Mouse (Mus musculus): ENCODE data around the gene Ptges2. TPM values are rescaled to one million over a fixed set of nuclear protein-coding genes. Genes with fewer than 3 reads are reported as not detected.

The Ptges2 gene
- polyA plus RNA-seq, 1 experiment from 2014 or later, result 28.5 TPM

DNA sequence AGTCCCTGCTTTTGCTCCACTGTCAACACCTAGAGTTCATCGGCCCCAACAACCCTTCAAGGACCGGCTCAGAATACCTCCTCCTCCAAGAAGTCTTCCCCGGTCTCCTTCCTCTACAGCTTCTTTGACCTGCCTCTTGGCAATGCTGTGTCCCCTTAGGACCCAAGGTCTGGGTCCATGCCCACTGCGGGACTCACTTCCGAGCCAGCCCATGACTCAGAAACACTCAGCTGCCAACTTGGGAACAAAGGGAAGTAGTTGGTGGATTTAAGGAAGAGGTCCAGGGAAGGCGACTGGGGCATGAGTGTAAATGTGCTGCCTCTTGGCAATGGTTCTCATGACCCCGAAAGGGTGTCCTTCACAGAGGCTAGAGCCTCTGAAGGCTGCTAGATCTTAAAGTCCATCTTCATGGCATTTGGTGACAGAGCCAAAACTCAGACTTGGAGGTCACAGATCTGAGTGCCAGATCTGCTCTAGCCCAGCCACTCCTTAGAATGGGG, 15.6 kb upstream of the Ptges2 start:
- WGBS, result 84% methylated on average over 7 of the region's 7 CpGs
- Histone ChIP-seq H3K27me3 (replicated peaks) (no peaks in the 10 kb centered on the region), H3K27ac (no peak overlapping the region), H3K36me3 (peaks cover 47% of the 10 kb centered on the region), H3K4me3 (replicated peaks) (no peak overlapping the region), H3K4me1 (peaks cover 9% of the 10 kb centered on the region; the same call in 1 of the 2 replicates), H3K9ac (no peak overlapping the region), H3K4me2 (no peak overlapping the region), H3K9me3 (no peaks in the 10 kb centered on the region)
- no peak for ATAC-seq (ENCODE audit: insufficient read depth, low FRiP score, low read depth)

- Histone ChIP-seq H3K4me3 (replicated peaks) (peak overlapping the region; percentile 74), H3K27ac (0 out of 2 replicates have a peak overlapping the region, but pooled peaks have one; percentile 26)
- WGBS, result 1% methylated on average over 27 of the region's 27 CpGs
Observed at GRCm38 (mm10) chr2:32381141-32381774, 14.4 kb upstream of the Ptges2 start.

DNA sequence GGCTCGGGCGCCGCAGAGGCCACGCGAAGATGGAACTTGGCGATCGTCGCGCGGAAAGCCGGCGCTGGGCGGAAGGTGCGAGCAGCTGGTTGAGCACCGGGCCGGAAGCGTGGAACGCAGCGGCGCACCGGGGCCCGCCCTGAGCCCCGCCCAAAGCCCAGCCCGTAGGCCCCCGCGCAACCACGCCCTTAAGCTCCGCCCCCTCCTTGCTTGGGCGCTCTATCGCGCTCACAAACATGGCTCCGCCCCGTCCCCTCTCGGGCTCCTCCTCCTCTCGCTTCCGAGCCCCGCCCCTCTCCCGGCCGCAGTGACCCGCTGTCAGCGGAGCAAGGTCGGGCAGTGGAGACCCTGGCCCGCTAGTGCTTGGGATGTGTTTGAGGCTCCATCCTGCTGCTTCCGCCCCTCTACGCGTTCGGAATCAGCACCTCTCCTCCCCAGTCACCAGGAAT, 13.9 kb upstream of the Ptges2 start, which contains the start of gene 1110008P14Rik:
Gene 1110008P14Rik, minus strand, starts transcription at position 164 of the 449 bp plus-strand sequence.
- no peaks in the 10 kb centered on the region for H3K9me3 ChIP-seq
- H3K4me2 ChIP-seq, result peak within 1 kb of the TSS; percentile 99
- ATAC-seq (ENCODE audit: insufficient read depth, low FRiP score, low read depth), result peak; percentile 87
- H3K4me1 ChIP-seq, result peaks cover 9% of the 10 kb centered on the region; the same call in 1 of the 2 replicates
- peak within 1 kb of the TSS; percentile 74 for H3K4me3 ChIP-seq (replicated peaks)
- H3K27ac ChIP-seq, result 0 out of 2 replicates have a peak within 1 kb of the TSS, but pooled peaks have one; percentile 26
- peak within 1 kb of the TSS; percentile 56 for H3K9ac ChIP-seq
- under 1% methylated on average over 47 of the region's 47 CpGs for WGBS
- H3K27me3 ChIP-seq (replicated peaks), result no peaks in the 10 kb centered on the region
- peaks cover 30% of the 10 kb centered on the region for H3K36me3 ChIP-seq

More at GRCm38 (mm10) chr2:32381141-32381774, 14.4 kb upstream of the Ptges2 start:
- H3K4me2 ChIP-seq, result peak overlapping the region; percentile 99
- peak overlapping the region; percentile 56 for H3K9ac ChIP-seq
- H3K27me3 ChIP-seq (replicated peaks), result no peaks in the 10 kb centered on the region
- H3K4me1 ChIP-seq, result peaks cover 9% of the 10 kb centered on the region; the same call in 1 of the 2 replicates
- no peaks in the 10 kb centered on the region for H3K9me3 ChIP-seq
- ATAC-seq (ENCODE audit: insufficient read depth, low FRiP score, low read depth), result peak; percentile 27; the same call in 1 of the 2 replicates
- H3K36me3 ChIP-seq, result peaks cover 35% of the 10 kb centered on the region

GRCm38 (mm10) chr2:32382689-32383088, 13.0 kb upstream of the Ptges2 start:
- no peak overlapping the region for H3K9ac ChIP-seq
- H3K9me3 ChIP-seq, result no peaks in the 10 kb centered on the region
- no peak overlapping the region for H3K27ac ChIP-seq
- no peak for ATAC-seq (ENCODE audit: insufficient read depth, low FRiP score, low read depth)
- H3K4me2 ChIP-seq, result no peak overlapping the region
- H3K36me3 ChIP-seq, result peaks cover 21% of the 10 kb centered on the region
- H3K4me3 ChIP-seq (replicated peaks), result no peak overlapping the region
- WGBS, result 81% methylated on average over 2 of the region's 2 CpGs
- H3K4me1 ChIP-seq, result peaks cover 9% of the 10 kb centered on the region; the same call in 1 of the 2 replicates
- no peaks in the 10 kb centered on the region for H3K27me3 ChIP-seq (replicated peaks)

DNA sequence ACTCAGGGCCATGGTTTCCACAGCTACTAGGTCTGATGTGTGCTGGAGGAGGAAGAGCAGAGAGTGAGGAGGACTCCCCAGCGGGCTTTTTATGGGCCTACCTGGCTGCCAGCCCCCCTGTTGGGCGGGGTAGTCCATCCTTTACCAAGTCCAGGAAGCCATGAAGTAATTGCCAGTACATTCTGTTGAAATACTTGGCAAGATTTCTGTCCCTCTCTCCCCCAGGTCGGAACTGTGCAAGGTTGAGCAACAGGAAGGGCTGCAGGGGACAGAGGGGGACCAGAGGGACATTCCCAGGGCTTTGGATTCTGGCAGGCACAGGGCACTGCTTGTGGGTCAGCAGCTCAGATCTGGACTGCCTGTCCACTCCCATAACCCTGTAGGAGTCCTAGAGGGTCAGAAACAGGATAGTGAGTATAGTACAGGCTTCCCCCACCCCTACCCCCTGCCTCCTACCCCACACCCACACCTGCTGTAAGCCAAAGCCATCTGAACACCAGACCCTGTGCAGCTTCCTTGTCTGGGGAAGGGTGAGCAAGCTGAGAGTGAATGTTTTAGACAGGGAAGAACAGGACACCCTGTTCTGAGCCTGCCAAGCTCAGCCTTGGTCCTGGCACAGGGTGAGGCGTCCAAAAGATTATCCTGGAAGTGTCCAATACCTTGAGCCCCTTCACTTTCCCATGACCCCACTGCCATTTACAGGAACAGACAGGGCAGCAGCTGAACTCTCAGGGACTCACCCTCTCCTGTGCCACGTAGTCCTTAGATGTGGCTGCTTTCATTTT, 7.8 kb upstream of the Ptges2 start, which contains the start of gene Lcn2:
Gene Lcn2, minus strand, starts transcription at position 547 of the 785 bp plus-strand sequence.
- WGBS, result 62% methylated on average over 5 of the region's 5 CpGs
- no peak for ATAC-seq (ENCODE audit: insufficient read depth, low FRiP score, low read depth)

DNA sequence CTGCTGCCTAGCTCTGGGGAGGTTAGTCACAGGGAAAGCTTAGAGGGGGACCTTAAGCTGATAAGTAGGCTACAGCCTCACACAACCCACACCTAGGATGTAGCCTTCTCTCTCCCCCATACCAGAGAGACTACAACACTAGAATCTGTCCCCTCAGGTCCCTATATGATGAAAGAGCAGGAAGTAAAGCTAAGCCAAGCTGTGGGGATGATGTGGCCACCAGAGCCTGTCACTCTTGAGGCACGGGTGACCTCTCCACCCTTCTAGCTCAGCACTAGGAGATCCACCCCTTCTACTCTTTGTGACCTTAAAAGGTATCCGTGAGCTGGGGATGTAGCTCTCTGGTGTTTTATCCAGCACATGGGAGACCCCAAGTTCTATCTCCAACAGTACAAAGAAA, 6.5 kb upstream of the Ptges2 start:
- 60% methylated on average over 2 of the region's 2 CpGs for WGBS

More for the DNA sequence above, 7.8 kb upstream of the Ptges2 start, which contains the start of gene Lcn2:
- Histone ChIP-seq H3K4me2 (no peak within 1 kb of the TSS), H3K27me3 (replicated peaks) (no peaks in the 10 kb centered on the region), H3K9me3 (no peaks in the 10 kb centered on the region), H3K4me1 (no peaks in the 10 kb centered on the region), H3K27ac (no peak within 1 kb of the TSS), H3K4me3 (replicated peaks) (no peak within 1 kb of the TSS), H3K9ac (no peak within 1 kb of the TSS), H3K36me3 (no peaks in the 10 kb centered on the region)

GRCm38 (mm10) chr2:32390871-32391270, 4.8 kb upstream of the Ptges2 start:
- Histone ChIP-seq H3K36me3 (no peaks in the 10 kb centered on the region), H3K9me3 (no peaks in the 10 kb centered on the region), H3K27me3 (replicated peaks) (no peaks in the 10 kb centered on the region), H3K4me1 (peaks cover 3% of the 10 kb centered on the region; the same call in 1 of the 2 replicates), H3K27ac (no peak overlapping the region), H3K4me3 (replicated peaks) (no peak overlapping the region), H3K4me2 (no peak overlapping the region), H3K9ac (no peak overlapping the region)
- no peak for ATAC-seq (ENCODE audit: insufficient read depth, low FRiP score, low read depth)
- WGBS, result 69% methylated on average over 8 of the region's 8 CpGs

More for the DNA sequence above, 6.5 kb upstream of the Ptges2 start:
- Histone ChIP-seq H3K9ac (no peak overlapping the region), H3K27me3 (replicated peaks) (no peaks in the 10 kb centered on the region), H3K4me2 (no peak overlapping the region), H3K4me3 (replicated peaks) (no peak overlapping the region), H3K4me1 (no peaks in the 10 kb centered on the region), H3K27ac (no peak overlapping the region), H3K9me3 (no peaks in the 10 kb centered on the region), H3K36me3 (no peaks in the 10 kb centered on the region)
- ATAC-seq (ENCODE audit: insufficient read depth, low FRiP score, low read depth), result no peak

GRCm38 (mm10) chr2:32392063-32392462, 3.6 kb upstream of the Ptges2 start:
- H3K36me3 ChIP-seq, result no peaks in the 10 kb centered on the region
- WGBS, result 83% methylated on average over 5 of the region's 5 CpGs
- no peaks in the 10 kb centered on the region for H3K9me3 ChIP-seq
- no peak overlapping the region for H3K27ac ChIP-seq
- no peaks in the 10 kb centered on the region for H3K27me3 ChIP-seq (replicated peaks)
- no peak overlapping the region for H3K4me2 ChIP-seq
- H3K9ac ChIP-seq, result no peak overlapping the region
- H3K4me3 ChIP-seq (replicated peaks), result no peak overlapping the region
- H3K4me1 ChIP-seq, result peaks cover 6% of the 10 kb centered on the region; the same call in 1 of the 2 replicates
- no peak for ATAC-seq (ENCODE audit: insufficient read depth, low FRiP score, low read depth)

DNA sequence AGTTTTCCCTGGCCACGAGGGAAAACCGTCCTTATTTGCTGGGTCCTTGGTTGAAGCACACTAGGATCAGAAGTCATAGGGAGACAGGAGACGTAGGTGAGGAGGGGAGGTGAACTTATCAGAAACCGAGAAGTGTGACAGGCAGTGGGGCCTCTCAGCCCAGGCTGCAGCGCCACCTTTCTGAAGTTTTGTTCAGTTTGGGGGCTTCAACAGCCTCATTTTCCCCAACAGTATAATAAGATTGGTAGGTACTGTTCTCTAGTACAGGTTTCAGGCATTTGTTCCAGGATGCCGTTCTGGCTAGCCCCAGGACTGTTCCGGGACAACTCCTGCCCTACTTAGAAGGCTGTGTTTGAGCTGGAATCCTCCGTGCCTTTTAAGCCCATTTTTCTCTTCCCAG, 723 bp upstream of the Ptges2 start:
- Histone ChIP-seq H3K4me3 (replicated peaks) (peak overlapping the region; percentile 85), H3K9ac (peak overlapping the region; percentile 33), H3K27me3 (replicated peaks) (no peaks in the 10 kb centered on the region), H3K27ac (peak overlapping the region; percentile 94), H3K4me1 (peaks cover 11% of the 10 kb centered on the region), H3K9me3 (no peaks in the 10 kb centered on the region), H3K4me2 (peak overlapping the region; percentile 85), H3K36me3 (peaks cover 3% of the 10 kb centered on the region; the same call in 1 of the 2 replicates)
- ATAC-seq (ENCODE audit: insufficient read depth, low FRiP score, low read depth), result no peak
- WGBS, result 4% methylated on average over 8 of the region's 8 CpGs

DNA sequence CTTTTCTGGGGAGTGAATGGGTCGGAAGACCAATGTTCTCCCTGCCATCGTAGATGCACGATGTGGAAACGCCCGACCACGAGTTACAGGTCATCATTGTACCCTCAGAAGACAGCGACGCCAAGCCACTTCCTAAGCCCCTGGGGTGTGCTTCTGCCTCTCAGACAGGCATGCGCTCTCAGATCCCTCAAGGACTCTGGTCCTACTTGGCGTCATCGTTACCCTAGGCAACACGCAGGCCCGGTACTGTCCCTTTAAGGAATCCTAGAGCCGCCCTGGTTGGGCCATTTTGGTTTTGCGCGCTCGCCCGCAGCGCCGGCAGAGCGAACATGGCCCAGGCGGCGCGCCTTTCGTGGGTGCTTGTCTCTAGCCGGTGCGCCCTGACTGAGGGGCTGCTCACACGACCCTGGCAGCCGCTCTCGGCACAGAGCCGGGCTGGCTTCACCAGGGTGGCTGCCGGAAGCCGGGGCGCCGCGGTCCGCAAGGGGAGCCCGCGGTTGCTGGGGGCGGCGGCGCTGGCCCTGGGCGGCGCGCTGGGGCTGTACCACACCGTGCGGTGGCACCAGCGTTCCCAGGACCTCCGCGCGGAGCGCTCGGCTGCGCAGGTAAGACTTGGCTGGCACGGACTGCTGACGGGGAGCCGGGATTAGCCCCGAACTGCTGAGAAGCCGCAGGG, 388 bp downstream of the Ptges2 start:
- Histone ChIP-seq H3K4me1 (peaks cover 11% of the 10 kb centered on the region), H3K9ac (peak overlapping the region; percentile 88), H3K27ac (peak overlapping the region; percentile 94), H3K9me3 (no peaks in the 10 kb centered on the region), H3K36me3 (peaks cover 9% of the 10 kb centered on the region), H3K4me2 (peak overlapping the region; percentile 85), H3K4me3 (replicated peaks) (peak overlapping the region; percentile 85), H3K27me3 (replicated peaks) (no peaks in the 10 kb centered on the region)
- ATAC-seq (ENCODE audit: insufficient read depth, low FRiP score, low read depth), result peak; percentile 93
- WGBS, result under 1% methylated on average over 59 of the region's 59 CpGs

GRCm38 (mm10) chr2:32396695-32397094, 999 bp downstream of the Ptges2 start:
- WGBS, result under 1% methylated on average over 15 of the region's 15 CpGs
- H3K27me3 ChIP-seq (replicated peaks), result no peaks in the 10 kb centered on the region
- peak overlapping the region; percentile 94 for H3K27ac ChIP-seq
- H3K36me3 ChIP-seq, result peaks cover 10% of the 10 kb centered on the region
- H3K4me3 ChIP-seq (replicated peaks), result peak overlapping the region; percentile 85
- ATAC-seq (ENCODE audit: insufficient read depth, low FRiP score, low read depth), result no peak
- no peaks in the 10 kb centered on the region for H3K9me3 ChIP-seq
- peak overlapping the region; percentile 85 for H3K4me2 ChIP-seq
- peak overlapping the region; percentile 88 for H3K9ac ChIP-seq
- peaks cover 11% of the 10 kb centered on the region for H3K4me1 ChIP-seq
